ENCODE assay signal across 16 mouse cellular contexts in genomic region chr1:78490143-78490542, GRCm38 (mm10). TPM values are rescaled to one million over a fixed set of nuclear protein-coding genes. Genes with fewer than 3 reads are reported as not detected.
DNase-seq lines count a peak whose midpoint lies in the region; ATAC-seq and TF ChIP-seq lines count a peak whose summit lies in the region.
"Had no signal": no experiment of that assay in that cellular context is flagged by ENCODE, and none has a peak within 500 bp of the region (broad histone marks: within the 10 kb centered on the region; RNA-seq: fewer than 3 reads in every experiment).

No protein-coding gene starts in this region.

- WGBS in liver, embryonic 13.5 days (ENCODE audit: insufficient replicate concordance): 59% methylated on average over 1 of the region's 1 CpGs
- WGBS in liver, embryonic 12.5 days (ENCODE audit: insufficient replicate concordance): 50% methylated on average over 1 of the region's 1 CpGs
- 83% methylated on average over 1 of the region's 1 CpGs for WGBS in embryonic facial prominence, embryonic 10.5 days

- peak overlapping the region; percentile 95; the same call in 1 of the 2 replicates for H3K4me3 ChIP-seq in liver, embryonic 13.5 days (replicated peaks)
- H3K4me3 ChIP-seq in liver, embryonic 12.5 days: no peak overlapping the region
- H3K4me3 ChIP-seq in E14TG2a.4 (replicated peaks; ENCODE audit: low read length): peak overlapping the region; percentile 100; the same call in 1 of the 2 replicates
- H3K4me3 ChIP-seq in embryonic facial prominence, embryonic 10.5 days: peak overlapping the region; percentile 91; the same call in 1 of the 2 replicates

- no peak for DNase-seq in liver, embryonic 13.5 days
- DNase-seq in embryonic facial prominence, embryonic 10.5 days (ENCODE audit: low spot score): no peak
- DNase-seq in thymus, postnatal 0 days (ENCODE audit: low spot score): no peak
- DNase-seq in urinary bladder, adult 18-20 months (ENCODE audit: low spot score in 2 of 2): no peak
- DNase-seq: cerebellum, adult 11-12 months; kidney, postnatal 10 days; lung, postnatal 10 days had no signal

- no peak for ATAC-seq in liver, embryonic 13.5 days (ENCODE audit: low read depth)
- no peak for ATAC-seq in liver, embryonic 12.5 days
- peak; percentile 51 for ATAC-seq in megakaryocyte, adult 5-6 weeks (ENCODE audit: poor library complexity, severe bottlenecking)

- no peak overlapping the region for H3K9ac ChIP-seq in liver, embryonic 13.5 days
- H3K9ac ChIP-seq in liver, embryonic 12.5 days: no peak overlapping the region

- peak overlapping the region; percentile 83 for H3K4me2 ChIP-seq in liver, embryonic 13.5 days
- H3K4me2 ChIP-seq in liver, embryonic 12.5 days: no peak overlapping the region; the same call in 1 of the 2 replicates

- 0 out of 2 replicates have a peak, but pooled peaks cover 8% of the 10 kb centered on the region for H3K36me3 ChIP-seq in liver, embryonic 13.5 days
- peaks cover 11% of the 10 kb centered on the region for H3K36me3 ChIP-seq in liver, embryonic 12.5 days
- peaks cover 16% of the 10 kb centered on the region for H3K36me3 ChIP-seq in E14TG2a.4 (ENCODE audit: insufficient read depth, low read length)
- peaks cover 6% of the 10 kb centered on the region; the same call in 1 of the 2 replicates for H3K36me3 ChIP-seq in embryonic facial prominence, embryonic 10.5 days (replicated peaks)

- peaks cover 41% of the 10 kb centered on the region for H3K4me1 ChIP-seq in liver, embryonic 13.5 days (replicated peaks)
- H3K4me1 ChIP-seq in liver, embryonic 12.5 days: peaks cover 36% of the 10 kb centered on the region
- peaks cover 33% of the 10 kb centered on the region for H3K4me1 ChIP-seq in E14TG2a.4 (replicated peaks; ENCODE audit: low read depth, low read length)
- H3K4me1 ChIP-seq in embryonic facial prominence, embryonic 10.5 days: peaks cover 29% of the 10 kb centered on the region

- no peaks in the 10 kb centered on the region for H3K9me3 ChIP-seq in liver, embryonic 13.5 days (replicated peaks)
- H3K9me3 ChIP-seq in liver, embryonic 12.5 days (replicated peaks): no peaks in the 10 kb centered on the region
- no peaks in the 10 kb centered on the region for H3K9me3 ChIP-seq in E14TG2a.4 (ENCODE audit: low read length)
- no peaks in the 10 kb centered on the region for H3K9me3 ChIP-seq in embryonic facial prominence, embryonic 10.5 days
- H3K9me3 ChIP-seq: limb, embryonic 12.5 days had no signal

- H3K27me3 ChIP-seq in liver, embryonic 13.5 days: no peaks in the 10 kb centered on the region
- H3K27me3 ChIP-seq in liver, embryonic 12.5 days (replicated peaks): 0 out of 2 replicates have a peak, but pooled peaks cover 6% of the 10 kb centered on the region
- H3K27me3 ChIP-seq in E14TG2a.4 (ENCODE audit: insufficient read depth, low read length): no peaks in the 10 kb centered on the region
- H3K27me3 ChIP-seq in embryonic facial prominence, embryonic 10.5 days (replicated peaks; ENCODE audit: low read depth, poor library complexity, severe bottlenecking): no peaks in the 10 kb centered on the region
- H3K27me3 ChIP-seq: limb, embryonic 12.5 days had no signal

- TF ChIP-seq CTCF in E14TG2a.4 (conservative IDR thresholded peaks at IDR 0.05; ENCODE audit: low read length): no peak

- no peak overlapping the region for H3K27ac ChIP-seq in liver, embryonic 13.5 days
- H3K27ac ChIP-seq in liver, embryonic 12.5 days: no peak overlapping the region
- H3K27ac ChIP-seq in embryonic facial prominence, embryonic 10.5 days (replicated peaks): no peak overlapping the region
- H3K27ac ChIP-seq: limb, embryonic 12.5 days had no signal

RNA-seq across cellular contexts. Expression of gene Farsb, which starts 1.4 kb away (rescaled TPM):
- 139 and 163 TPM in 2 replicates for polyA plus RNA-seq in liver, embryonic 13.5 days (2015; fragmentation: Nextera tagmentation; extraction: Ambion mirVana)
- polyA plus RNA-seq in liver, embryonic 12.5 days (2016; fragmentation: Nextera tagmentation; extraction: Ambion mirVana): 159 and 160 TPM in 2 replicates
- polyA plus RNA-seq in embryonic facial prominence, embryonic 10.5 days (2016; fragmentation: Nextera tagmentation; extraction: Ambion mirVana): 152 and 155 TPM in 2 replicates
- total RNA-seq in megakaryocyte, adult 5-6 weeks (2015): 46.4 and 53.8 TPM in 2 replicates
- 27.6 and 29.6 TPM in 2 replicates for total RNA-seq in megakaryocyte, adult 5-6 weeks (2017)
- 122 and 141 TPM in 2 replicates for polyA plus RNA-seq in thymus, postnatal 0 days (2015; fragmentation: Nextera tagmentation; extraction: Ambion mirVana)

RNA-seq across cellular contexts. Expression of gene Mogat1, which starts 20.6 kb away (rescaled TPM):
- not detected in 2 replicates for polyA plus RNA-seq in liver, embryonic 13.5 days (2015; fragmentation: Nextera tagmentation; extraction: Ambion mirVana)
- not detected in 2 replicates for polyA plus RNA-seq in liver, embryonic 12.5 days (2016; fragmentation: Nextera tagmentation; extraction: Ambion mirVana)
- 0.45 and 0.91 TPM in 2 replicates for polyA plus RNA-seq in embryonic facial prominence, embryonic 10.5 days (2016; fragmentation: Nextera tagmentation; extraction: Ambion mirVana)
- total RNA-seq in megakaryocyte, adult 5-6 weeks (2015): not detected in 2 replicates
- total RNA-seq in megakaryocyte, adult 5-6 weeks (2017): 0.69 TPM in 1 of 2 replicates, not detected in the other
- 0.39 and 0.90 TPM in 2 replicates for polyA plus RNA-seq in thymus, postnatal 0 days (2015; fragmentation: Nextera tagmentation; extraction: Ambion mirVana)
- total RNA-seq: gastrocnemius, adult 18-20 months; layer of hippocampus, postnatal 10 days had no signal
- polyA plus RNA-seq: activated CD4-positive, CD25-positive, alpha-beta regulatory T cell, adult 4 months; forebrain, embryonic 11.5 days; heart, embryonic 11.5 days; limb, embryonic 12.5 days had no signal

RNA-seq across cellular contexts. Expression of gene BC035947, which starts 21.8 kb away (rescaled TPM):
- polyA plus RNA-seq in liver, embryonic 13.5 days (2015; fragmentation: Nextera tagmentation; extraction: Ambion mirVana): not detected in 2 replicates
- not detected in 2 replicates for polyA plus RNA-seq in liver, embryonic 12.5 days (2016; fragmentation: Nextera tagmentation; extraction: Ambion mirVana)
- 0.20 and 0.54 TPM in 2 replicates for polyA plus RNA-seq in embryonic facial prominence, embryonic 10.5 days (2016; fragmentation: Nextera tagmentation; extraction: Ambion mirVana)
- not detected in 2 replicates for total RNA-seq in megakaryocyte, adult 5-6 weeks (2015)
- total RNA-seq in megakaryocyte, adult 5-6 weeks (2017): not detected in 2 replicates
- not detected in 2 replicates for polyA plus RNA-seq in thymus, postnatal 0 days (2015; fragmentation: Nextera tagmentation; extraction: Ambion mirVana)
- total RNA-seq: gastrocnemius, adult 18-20 months had no signal
- polyA plus RNA-seq: activated CD4-positive, CD25-positive, alpha-beta regulatory T cell, adult 4 months had no signal
